Mouse (Mus musculus) hindbrain, embryonic 10.5 days (tissue): ENCODE measurements around the gene Myo3b. TPM values are rescaled to one million over a fixed set of nuclear protein-coding genes. Genes with fewer than 3 reads are reported as not detected.

Experiments used
- DNase-seq: peaks from one replicate; pipeline ENCODE4 v3.0.0-alpha.2; 2017; ENCODE audit warnings: low spot score
- H3K27ac ChIP-seq: fragments of 300-500 bp; sonication (generic); 2 replicates; pipeline ENCODE4 v1.5.1; 2016; ENCODE audit warnings: mild to moderate bottlenecking, moderate library complexity
- H3K27me3 ChIP-seq: fragments of 300-500 bp; sonication (generic); 2 replicates; pipeline ENCODE4 v1.6.1; 2016; ENCODE audit warnings: mild to moderate bottlenecking; ENCODE audit not compliant: poor library complexity, insufficient read depth, severe bottlenecking
- H3K36me3 ChIP-seq: fragments of 300-500 bp; sonication (generic); 2 replicates; pipeline ENCODE4 v1.6.1; 2016; ENCODE audit warnings: mild to moderate bottlenecking, moderate library complexity
- H3K4me1 ChIP-seq: fragments of 300-500 bp; sonication (generic); replicated peaks from 2 replicates; pipeline ENCODE4 v1.6.1; 2016; ENCODE audit warnings: mild to moderate bottlenecking
- H3K4me3 ChIP-seq: fragments of 300-500 bp; sonication (generic); 2 replicates; pipeline ENCODE4 v1.5.1; 2016; ENCODE audit warnings: mild to moderate bottlenecking, moderate library complexity
- H3K9me3 ChIP-seq: fragments of 300-500 bp; sonication (generic); 2 replicates; pipeline ENCODE4 v1.6.1; 2016; ENCODE audit warnings: mild to moderate bottlenecking, moderate library complexity
- WGBS: fragments of 180-500 bp; shearing (Covaris S2); methylation state at CpG from one replicate; pipeline ENCODE4 v1.1.7; 2016; 5-methylcytosine and 5-hydroxymethylcytosine counted together
- polyA plus RNA-seq: library from polyadenylated mRNA; unstranded; fragments of >200 nt; fragmentation: Nextera tagmentation; extraction: Ambion mirVana; gene quantifications from 2 replicates; pipeline ENCODE4 v1.2.1, GENCODE M21; 2016

Gene Myo3b
- polyA plus RNA-seq, 1 experiment from 2014 or later, result not detected

GRCm38 (mm10) chr2:70248616-70249015 is 209.7 kb downstream of the Myo3b start:
- H3K4me1 ChIP-seq, result no peaks in the 10 kb centered on the region
- H3K27me3 ChIP-seq, result no peaks in the 10 kb centered on the region
- DNase-seq, result no peak
- no peak overlapping the region for H3K27ac ChIP-seq
- no peak overlapping the region for H3K4me3 ChIP-seq
- no peaks in the 10 kb centered on the region for H3K36me3 ChIP-seq
- WGBS, result 90% methylated on average over 7 of the region's 7 CpGs
- no peaks in the 10 kb centered on the region for H3K9me3 ChIP-seq

DNA sequence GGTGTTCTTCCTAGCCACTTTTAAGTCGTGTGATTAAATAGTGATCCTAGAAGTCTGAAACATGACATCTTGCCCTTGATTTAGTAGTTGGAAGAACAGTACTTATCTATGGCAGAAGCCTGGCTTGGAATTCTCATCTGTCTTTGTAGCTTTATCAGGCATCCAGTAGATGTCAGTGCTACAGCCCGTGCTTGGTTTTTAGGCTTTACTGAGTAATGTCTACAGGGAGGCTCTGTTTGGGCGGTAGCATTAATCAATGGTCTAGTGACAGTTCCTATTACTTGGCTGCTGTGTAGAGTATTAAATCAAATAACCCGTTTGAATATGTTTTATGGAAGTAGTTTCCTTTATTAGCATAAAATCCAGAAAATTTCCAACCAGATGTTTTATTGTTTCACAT is 210.9 kb downstream of the Myo3b start:
- no peaks in the 10 kb centered on the region for H3K36me3 ChIP-seq
- no peaks in the 10 kb centered on the region for H3K9me3 ChIP-seq
- WGBS, result 75% methylated on average over 4 of the region's 4 CpGs
- no peaks in the 10 kb centered on the region for H3K27me3 ChIP-seq
- no peak overlapping the region for H3K27ac ChIP-seq
- no peaks in the 10 kb centered on the region for H3K4me1 ChIP-seq
- DNase-seq, result no peak
- H3K4me3 ChIP-seq, result no peak overlapping the region

- Histone ChIP-seq H3K36me3 (no peaks in the 10 kb centered on the region), H3K27ac (no peak overlapping the region), H3K27me3 (no peaks in the 10 kb centered on the region), H3K4me1 (no peaks in the 10 kb centered on the region), H3K9me3 (no peaks in the 10 kb centered on the region), H3K4me3 (no peak overlapping the region)
- no peak for DNase-seq
- WGBS, result 91% methylated on average over 10 of the region's 10 CpGs
These were observed 212.3 kb downstream of the Myo3b start for GRCm38 (mm10) chr2:70251256-70251655.

GRCm38 (mm10) chr2:70259357-70260000 is 220.6 kb downstream of the Myo3b start:
- Histone ChIP-seq H3K27me3 (no peaks in the 10 kb centered on the region), H3K36me3 (no peaks in the 10 kb centered on the region), H3K27ac (no peak overlapping the region), H3K4me1 (peaks cover 25% of the 10 kb centered on the region), H3K4me3 (no peak overlapping the region), H3K9me3 (no peaks in the 10 kb centered on the region)
- 40% methylated on average over 8 of the region's 8 CpGs for WGBS
- DNase-seq, result peak; percentile 8

DNA sequence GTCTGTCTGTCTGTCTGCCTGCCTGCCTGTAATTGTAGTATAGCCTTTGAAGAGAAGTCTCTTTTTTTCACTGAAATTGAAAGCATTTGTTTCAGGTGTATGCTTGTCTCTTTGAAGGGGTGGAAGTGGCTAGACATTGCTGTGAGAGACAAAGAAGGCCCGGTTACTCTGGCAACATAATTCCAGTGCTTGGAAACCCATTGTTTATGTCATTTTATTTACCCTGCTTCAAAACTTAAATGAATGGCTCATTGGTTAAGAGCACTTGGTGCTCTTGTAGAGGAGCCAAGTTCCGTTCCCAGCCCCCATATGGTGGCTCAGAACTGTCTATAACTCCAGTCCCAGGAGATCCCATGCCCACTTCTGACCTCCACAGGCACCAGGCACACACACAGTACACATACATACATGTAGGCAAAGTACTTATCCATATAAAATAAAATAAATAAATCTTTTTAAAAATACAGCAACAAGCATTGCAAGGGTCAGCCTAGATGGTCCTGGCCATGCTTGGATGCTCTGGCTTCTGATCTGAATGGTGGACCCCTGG is 221.8 kb downstream of the Myo3b start:
- Histone ChIP-seq H3K27ac (no peak overlapping the region), H3K27me3 (no peaks in the 10 kb centered on the region), H3K9me3 (no peaks in the 10 kb centered on the region), H3K4me3 (no peak overlapping the region), H3K36me3 (no peaks in the 10 kb centered on the region), H3K4me1 (peaks cover 25% of the 10 kb centered on the region)
- WGBS, result 63% methylated on average over 2 of the region's 2 CpGs
- no peak for DNase-seq

GRCm38 (mm10) chr2:70261703-70262564 is 223.0 kb downstream of the Myo3b start:
- Histone ChIP-seq H3K4me3 (no peak overlapping the region), H3K27me3 (no peaks in the 10 kb centered on the region), H3K36me3 (no peaks in the 10 kb centered on the region), H3K4me1 (peaks cover 25% of the 10 kb centered on the region), H3K9me3 (no peaks in the 10 kb centered on the region), H3K27ac (no peak overlapping the region)
- WGBS, result 82% methylated on average over 8 of the region's 8 CpGs
- no peak for DNase-seq

GRCm38 (mm10) chr2:70262565-70263082 is 223.7 kb downstream of the Myo3b start:
- H3K27ac ChIP-seq, result no peak overlapping the region
- H3K4me1 ChIP-seq, result peaks cover 25% of the 10 kb centered on the region
- H3K27me3 ChIP-seq, result no peaks in the 10 kb centered on the region
- no peak overlapping the region for H3K4me3 ChIP-seq
- WGBS, result 49% methylated on average over 9 of the region's 9 CpGs
- DNase-seq, result peak; percentile 6
- no peaks in the 10 kb centered on the region for H3K9me3 ChIP-seq
- H3K36me3 ChIP-seq, result no peaks in the 10 kb centered on the region

DNA sequence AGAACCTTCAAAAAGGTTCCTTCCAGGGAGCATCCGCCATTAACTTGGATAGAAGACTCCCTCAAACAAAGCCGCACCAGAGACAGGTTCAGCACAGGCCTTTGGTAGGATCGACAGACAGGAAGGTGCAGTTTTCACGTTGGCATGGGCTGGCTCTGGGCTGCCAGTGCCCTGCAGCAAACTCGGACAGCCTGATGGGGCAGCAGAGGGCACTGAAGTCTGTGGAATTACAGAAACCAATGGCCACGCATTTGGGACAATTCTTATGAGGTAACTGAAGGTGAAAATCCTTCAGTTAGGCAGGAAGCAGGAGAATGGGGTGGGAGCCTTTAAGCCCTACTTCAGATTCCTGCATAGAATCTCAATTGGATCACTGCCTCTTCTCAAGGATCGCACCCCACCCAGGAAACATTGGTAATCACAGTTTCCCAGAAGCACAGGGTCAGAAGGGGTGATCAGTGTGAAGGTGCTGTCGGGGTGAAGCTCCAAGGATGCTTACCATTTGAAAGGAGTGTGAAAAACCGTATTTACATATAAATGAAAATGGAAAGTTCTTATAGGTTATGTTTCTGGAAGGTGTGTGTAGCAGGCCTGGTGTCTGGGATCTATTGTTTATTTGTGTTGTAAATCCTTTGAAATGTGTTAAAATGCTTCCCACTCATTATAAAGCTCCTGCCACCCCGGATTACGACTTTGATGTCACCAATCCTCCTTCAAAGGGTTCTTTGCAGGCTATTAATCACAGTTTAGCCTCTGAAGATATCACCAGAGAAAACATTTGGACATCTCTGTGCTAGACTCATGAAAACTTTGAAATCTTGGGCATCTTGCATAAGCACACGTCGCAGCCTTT is 239.7 kb downstream of the Myo3b start:
- no peak for DNase-seq

GRCm38 (mm10) chr2:70284109-70284508 is 245.2 kb downstream of the Myo3b start:
- no peak for DNase-seq
- Histone ChIP-seq H3K27me3 (no peaks in the 10 kb centered on the region), H3K27ac (no peak overlapping the region), H3K9me3 (no peaks in the 10 kb centered on the region), H3K4me3 (no peak overlapping the region), H3K36me3 (no peaks in the 10 kb centered on the region), H3K4me1 (0 out of 2 replicates have a peak, but pooled peaks cover 4% of the 10 kb centered on the region)
- 57% methylated on average over 1 of the region's 1 CpGs for WGBS

More for the DNA sequence above, 239.7 kb downstream of the Myo3b start:
- WGBS, result 37% methylated on average over 13 of the region's 13 CpGs
- Histone ChIP-seq H3K4me1 (0 out of 2 replicates have a peak, but pooled peaks cover 4% of the 10 kb centered on the region), H3K9me3 (no peaks in the 10 kb centered on the region), H3K4me3 (no peak overlapping the region), H3K36me3 (no peaks in the 10 kb centered on the region), H3K27ac (no peak overlapping the region), H3K27me3 (no peaks in the 10 kb centered on the region)

DNA sequence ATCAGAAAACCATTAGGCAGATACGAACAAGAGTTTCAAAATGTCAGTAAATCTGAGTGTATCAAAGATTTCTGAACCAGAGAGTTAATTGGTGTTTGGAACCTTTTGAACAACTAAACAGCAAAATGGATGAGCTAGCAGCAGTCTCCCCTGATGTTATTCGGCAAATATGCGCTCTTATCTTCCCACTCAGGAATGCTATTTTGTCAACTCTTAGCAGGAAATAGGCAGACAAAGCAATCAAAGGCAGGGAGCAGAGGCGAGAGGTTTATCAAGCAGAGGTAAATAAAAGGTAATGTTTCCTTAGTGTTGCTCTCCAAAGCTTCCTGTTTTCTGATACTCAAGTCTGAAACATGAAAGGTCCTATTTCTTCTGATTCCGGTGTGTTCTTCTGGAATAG is 252.1 kb downstream of the Myo3b start:
- H3K9me3 ChIP-seq, result no peaks in the 10 kb centered on the region
- no peak overlapping the region for H3K27ac ChIP-seq
- H3K4me1 ChIP-seq, result 0 out of 2 replicates have a peak, but pooled peaks cover 5% of the 10 kb centered on the region
- 65% methylated on average over 5 of the region's 5 CpGs for WGBS
- no peak for DNase-seq
- H3K36me3 ChIP-seq, result no peaks in the 10 kb centered on the region
- no peak overlapping the region for H3K4me3 ChIP-seq
- H3K27me3 ChIP-seq, result no peaks in the 10 kb centered on the region

DNA sequence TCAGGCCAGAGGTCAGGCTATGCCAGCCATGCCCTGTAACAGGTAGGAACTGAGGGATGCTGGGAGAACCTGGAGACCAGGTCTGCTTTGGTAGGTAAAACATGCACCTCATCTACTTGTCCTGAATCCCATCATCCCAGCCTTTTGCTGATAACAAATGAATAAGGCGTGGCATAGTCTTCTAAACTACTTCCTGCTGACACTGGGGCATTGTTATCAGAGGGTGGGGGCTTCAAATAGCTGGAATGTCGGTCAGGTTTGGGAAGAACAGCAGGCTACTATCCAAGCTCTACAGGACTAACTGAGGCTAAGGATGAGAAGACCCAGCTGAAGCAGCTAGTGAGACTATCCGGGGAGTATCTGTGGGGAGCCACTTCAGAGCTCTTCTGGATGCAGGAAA is 253.8 kb downstream of the Myo3b start:
- 0 out of 2 replicates have a peak, but pooled peaks cover 5% of the 10 kb centered on the region for H3K4me1 ChIP-seq
- H3K9me3 ChIP-seq, result no peaks in the 10 kb centered on the region
- H3K27me3 ChIP-seq, result no peaks in the 10 kb centered on the region
- H3K4me3 ChIP-seq, result no peak overlapping the region
- 60% methylated on average over 3 of the region's 3 CpGs for WGBS
- no peaks in the 10 kb centered on the region for H3K36me3 ChIP-seq
- no peak for DNase-seq
- no peak overlapping the region for H3K27ac ChIP-seq

DNA sequence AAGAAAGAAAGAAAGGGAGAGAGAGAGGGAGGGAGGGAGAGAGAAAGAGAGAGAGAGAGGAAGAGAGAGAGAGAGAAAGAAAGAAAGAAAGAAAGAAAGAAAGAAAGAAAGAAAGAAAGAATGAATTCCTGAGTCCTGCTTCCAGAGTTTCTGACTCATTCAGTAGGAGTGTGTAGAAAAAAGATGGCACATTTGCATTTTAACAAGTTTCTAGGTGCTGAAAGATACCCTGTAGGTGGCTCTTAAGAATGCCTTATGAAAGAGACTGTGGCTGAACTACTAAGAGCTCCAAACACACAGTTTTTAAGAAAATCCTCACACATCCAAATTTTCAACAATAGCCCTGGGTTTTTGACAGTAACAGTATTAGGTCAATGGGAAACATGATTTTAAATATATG is 264.0 kb downstream of the Myo3b start:
- H3K9me3 ChIP-seq, result no peaks in the 10 kb centered on the region
- no peak overlapping the region for H3K27ac ChIP-seq
- no peaks in the 10 kb centered on the region for H3K36me3 ChIP-seq
- H3K4me1 ChIP-seq, result no peaks in the 10 kb centered on the region
- H3K27me3 ChIP-seq, result no peaks in the 10 kb centered on the region
- DNase-seq, result no peak
- H3K4me3 ChIP-seq, result no peak overlapping the region
